Mouse (Mus musculus) fibroblast of lung, adult 2 months (primary cell): Measurements from ENCODE around the gene Pum1.

ENCODE experiments used
- DNase-seq: peaks from one replicate; pipeline ENCODE4 v3.0.0-alpha.2; 2011; ENCODE audit warnings: low read depth

Gene Pum1

GRCm38 (mm10) chr4:130819806-130820205, 156.7 kb downstream of the Pum1 start:
- no peak for DNase-seq

GRCm38 (mm10) chr4:130820594-130821255, 157.6 kb downstream of the Pum1 start:
- DNase-seq: no peak

GRCm38 (mm10) chr4:130828851-130829673, 165.9 kb downstream of the Pum1 start:
- no peak for DNase-seq
